Mouse (Mus musculus): ENCODE data around the gene Rrp9.

Gene Rrp9

GRCm38 (mm10) chr9:106531833-106532232, 56.1 kb downstream of the Rrp9 start:
- DNase-seq (ENCODE audit: low spot score), result no peak

GRCm38 (mm10) chr9:106534296-106534695, 58.5 kb downstream of the Rrp9 start:
- peak; percentile 19 for DNase-seq (ENCODE audit: low spot score)

- no peak for DNase-seq (ENCODE audit: low spot score)
These were observed 59.2 kb downstream of the Rrp9 start for GRCm38 (mm10) chr9:106534975-106535374.

Measured in testis, postnatal 14 days (tissue).